Mouse (Mus musculus): Measurements from ENCODE around the gene Pard3b.

DNA sequence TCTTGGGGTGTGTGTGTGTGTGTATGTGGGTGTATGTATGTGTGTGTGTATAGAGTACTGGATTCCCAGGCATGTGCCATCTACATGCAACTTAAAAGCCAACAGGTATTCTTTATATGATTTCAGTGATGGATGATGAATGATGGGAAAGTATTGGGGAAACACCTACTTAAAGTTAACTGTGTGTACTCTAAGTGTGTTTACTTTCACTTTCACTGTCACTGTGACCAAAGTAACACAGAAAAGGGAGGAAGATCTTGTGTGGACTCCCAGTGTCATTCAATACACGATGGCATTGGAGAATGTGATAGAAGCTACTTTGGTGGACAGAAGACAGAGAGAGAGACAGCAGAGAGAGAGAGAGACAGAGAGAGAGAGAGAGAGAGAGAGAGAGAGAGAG is 613.8 kb downstream of the Pard3b start:
- TF ChIP-seq POLR2A (IDR thresholded peaks at IDR 0.05; ENCODE audit: low read depth, low read length) (no peak), CTCF (IDR thresholded peaks at IDR 0.05; ENCODE audit: extremely low read depth, insufficient read depth, insufficient read length, insufficient replicate concordance) (no peak)

Measured in spleen, adult 2 months (tissue).